Mouse (Mus musculus) heart, postnatal 0 days (tissue): ENCODE measurements around the gene Ccdc142. TPM values are rescaled to one million over a fixed set of nuclear protein-coding genes. Genes with fewer than 3 reads are reported as not detected.

Source experiments
- ATAC-seq: fragments of 200-750 bp; cut with Nextera tagmentation; 2 replicates; pipeline ENCODE4 v1.8.0; 2017; ENCODE audit warnings: low read depth, moderate number of reproducible peaks, moderate library complexity; ENCODE audit not compliant: insufficient read depth
- DNase-seq: peaks from one replicate; pipeline ENCODE4 v3.0.0-alpha.2; 2016; ENCODE audit warnings: low spot score
- H3K27ac ChIP-seq: fragments of 300-500 bp; sonication (generic); 2 replicates; pipeline ENCODE4 v1.5.1; 2014; ENCODE audit warnings: low read depth, mild to moderate bottlenecking
- H3K27me3 ChIP-seq: fragments of 300-500 bp; sonication (generic); 2 replicates; pipeline ENCODE4 v1.6.1; 2014; ENCODE audit warnings: low read length, mixed read lengths; ENCODE audit not compliant: control insufficient read depth, insufficient read depth
- H3K36me3 ChIP-seq: fragments of 300-500 bp; sonication (generic); replicated peaks from 2 replicates; pipeline ENCODE4 v1.6.1; 2014; ENCODE audit warnings: low read length, mixed read lengths; ENCODE audit not compliant: control insufficient read depth, insufficient read depth
- H3K4me1 ChIP-seq: fragments of 300-500 bp; sonication (generic); 2 replicates; pipeline ENCODE4 v1.6.1; 2014; ENCODE audit warnings: antibody characterized with exemption; ENCODE audit not compliant: control insufficient read depth, insufficient read depth
- H3K4me2 ChIP-seq: fragments of 300-500 bp; sonication (generic); 2 replicates; pipeline ENCODE4 v1.6.1; 2014; ENCODE audit warnings: low read depth, mild to moderate bottlenecking, low read length, moderate library complexity
- H3K4me3 ChIP-seq: fragments of 300-500 bp; sonication (generic); 2 replicates; pipeline ENCODE4 v1.5.1; 2014; ENCODE audit warnings: low read depth, low read length
- H3K9ac ChIP-seq: fragments of 300-500 bp; sonication (generic); replicated peaks from 2 replicates; pipeline ENCODE4 v1.6.1; 2014; ENCODE audit warnings: low read depth, low read length, mixed read lengths
- H3K9me3 ChIP-seq: fragments of 300-500 bp; sonication (generic); replicated peaks from 2 replicates; pipeline ENCODE4 v1.6.1; 2016; ENCODE audit warnings: low read length; ENCODE audit not compliant: control insufficient read depth
- CTCF ChIP-seq: IDR thresholded peaks from 2 replicates; pipeline ENCODE4 v1.5.1; 2016; ENCODE audit warnings: antibody characterized with exemption, control low read depth, low read depth
- EP300 ChIP-seq: IDR thresholded peaks from 2 replicates; pipeline ENCODE4 v1.6.1; 2016; ENCODE audit warnings: antibody characterized with exemption, low read depth
- WGBS: fragments of 180-500 bp; shearing (Covaris S2); extraction: QIAGEN DNeasy Blood & Tissue Kit; methylation state at CpG from one replicate; pipeline ENCODE4 v1.1.7; 2014; 5-methylcytosine and 5-hydroxymethylcytosine counted together
- polyA plus RNA-seq: library from polyadenylated mRNA; unstranded; fragments of >200 nt; fragmentation: Nextera tagmentation; extraction: Ambion mirVana; gene quantifications from 2 replicates; pipeline ENCODE4 v1.2.1, GENCODE M21; 2015
- total RNA-seq: library from RNA; depleted of rRNA; stranded (reverse); fragments of >200 nt; gene quantifications from 2 replicates; pipeline ENCODE4 v1.2.3, GENCODE M21; 2014; ENCODE audit warnings: low replicate concordance

Ccdc142 gene
- total and polyA plus RNA-seq, 2 experiments from 2014 or later = 0.11 to 1.6 TPM

- DNase-seq (no peak), ATAC-seq (no peak)
- H3K9me3 ChIP-seq = no peaks in the 10 kb centered on the region
- TF ChIP-seq EP300 = no peak
- no peak for TF ChIP-seq CTCF
- peaks cover 8% of the 10 kb centered on the region for H3K4me1 ChIP-seq
- no peak overlapping the region for H3K27ac ChIP-seq
- no peak overlapping the region for H3K4me3 ChIP-seq
- H3K4me2 ChIP-seq = no peak overlapping the region
- H3K27me3 ChIP-seq = peaks cover 33% of the 10 kb centered on the region
- WGBS = 71% methylated on average over 2 of the region's 2 CpGs
- H3K36me3 ChIP-seq = peaks cover 14% of the 10 kb centered on the region
- no peak overlapping the region for H3K9ac ChIP-seq
Measured at GRCm38 (mm10) chr6:83058725-83059124, 42.7 kb upstream of the Ccdc142 start.

- Histone ChIP-seq H3K4me3 (no peak overlapping the region), H3K4me1 (peaks cover 3% of the 10 kb centered on the region; the same call in 1 of the 2 replicates), H3K36me3 (no peaks in the 10 kb centered on the region), H3K4me2 (no peak overlapping the region), H3K27me3 (peaks cover 97% of the 10 kb centered on the region), H3K27ac (no peak overlapping the region), H3K9ac (no peak overlapping the region), H3K9me3 (no peaks in the 10 kb centered on the region)
- DNase-seq = no peak
- no peak for TF ChIP-seq CTCF
- TF ChIP-seq EP300 = no peak
- ATAC-seq = no peak
- 40% methylated on average over 8 of the region's 8 CpGs for WGBS
Measured at GRCm38 (mm10) chr6:83065995-83066394, 35.4 kb upstream of the Ccdc142 start.

- ATAC-seq (no peak), DNase-seq (no peak)
- Histone ChIP-seq H3K4me1 (peaks cover 3% of the 10 kb centered on the region; the same call in 1 of the 2 replicates), H3K36me3 (no peaks in the 10 kb centered on the region), H3K9ac (no peak overlapping the region), H3K4me3 (no peak overlapping the region), H3K27ac (no peak overlapping the region), H3K9me3 (no peaks in the 10 kb centered on the region), H3K4me2 (no peak overlapping the region), H3K27me3 (peaks cover 98% of the 10 kb centered on the region)
- no peak for TF ChIP-seq CTCF
- TF ChIP-seq EP300 = no peak
- 29% methylated on average over 6 of the region's 6 CpGs for WGBS
Measured at GRCm38 (mm10) chr6:83066441-83066840, 35.0 kb upstream of the Ccdc142 start.

- DNase-seq = no peak
- Histone ChIP-seq H3K4me2 (peak overlapping the region; percentile 41; the same call in 1 of the 2 replicates), H3K9ac (no peak overlapping the region), H3K4me3 (peak overlapping the region; percentile 35), H3K27me3 (peaks cover 98% of the 10 kb centered on the region), H3K27ac (no peak overlapping the region), H3K9me3 (no peaks in the 10 kb centered on the region), H3K36me3 (no peaks in the 10 kb centered on the region), H3K4me1 (peaks cover 3% of the 10 kb centered on the region; the same call in 1 of the 2 replicates)
- TF ChIP-seq CTCF (no peak), EP300 (no peak)
- 12% methylated on average over 8 of the region's 8 CpGs for WGBS
- ATAC-seq = no peak
Measured at GRCm38 (mm10) chr6:83068221-83068620, 33.2 kb upstream of the Ccdc142 start.

- no peak for DNase-seq
- H3K27ac ChIP-seq = no peak overlapping the region
- no peak for ATAC-seq
- TF ChIP-seq EP300 (no peak), CTCF (no peak)
- H3K27me3 ChIP-seq = peaks cover 97% of the 10 kb centered on the region
- H3K9ac ChIP-seq = no peak overlapping the region
- no peaks in the 10 kb centered on the region for H3K9me3 ChIP-seq
- H3K4me2 ChIP-seq = peak overlapping the region; percentile 41
- 2% methylated on average over 56 of the region's 81 CpGs for WGBS
- H3K36me3 ChIP-seq = no peaks in the 10 kb centered on the region
- H3K4me1 ChIP-seq = peaks cover 3% of the 10 kb centered on the region; the same call in 1 of the 2 replicates
- H3K4me3 ChIP-seq = peak overlapping the region; percentile 35
Measured at GRCm38 (mm10) chr6:83068706-83069487, 32.5 kb upstream of the Ccdc142 start.
